Mouse (Mus musculus) erythroblast, embryonic 14.5 days (primary cell): Measurements from ENCODE around the gene Nckipsd. TPM values are rescaled to one million over a fixed set of nuclear protein-coding genes. Genes with fewer than 3 reads are reported as not detected.

Experiments used
- H3K27me3 ChIP-seq: 2 replicates; pipeline ENCODE4 v1.6.1; 2012; ENCODE audit warnings: inconsistent platforms; ENCODE audit not compliant: control insufficient read depth
- H3K36me3 ChIP-seq: 2 replicates; pipeline ENCODE4 v1.6.1; 2012; ENCODE audit warnings: mild to moderate bottlenecking, inconsistent platforms; ENCODE audit not compliant: control insufficient read depth
- H3K4me1 ChIP-seq: 2 replicates; pipeline ENCODE4 v1.6.1; 2012; ENCODE audit warnings: inconsistent platforms; ENCODE audit not compliant: control insufficient read depth
- H3K4me3 ChIP-seq: replicated peaks from 2 replicates; pipeline ENCODE3; 2012; ENCODE audit warnings: moderate library complexity, mild to moderate bottlenecking, inconsistent platforms
- H3K9me3 ChIP-seq: 2 replicates; pipeline ENCODE4 v1.6.1; 2012; ENCODE audit warnings: low read length, inconsistent platforms, mixed read lengths; ENCODE audit not compliant: control insufficient read depth
- GATA1 ChIP-seq: IDR thresholded peaks from 2 replicates; pipeline ENCODE4 v1.6.1; 2012; ENCODE audit warnings: low read length, inconsistent platforms, mixed read lengths
- TAL1 ChIP-seq: IDR thresholded peaks from 3 replicates; pipeline ENCODE4 v1.6.1; 2012; ENCODE audit warnings: low read length, inconsistent platforms, mixed read lengths
- polyA plus RNA-seq: library from polyadenylated mRNA; stranded (reverse); fragments of >175 nt; gene quantifications from 2 replicates; pipeline ENCODE4 v1.2.3, GENCODE M21; 2012

The Nckipsd gene
- polyA plus RNA-seq, 1 experiment, result 0.14 TPM

- no peak for TF ChIP-seq GATA1
- TF ChIP-seq TAL1, result no peak
- no peaks in the 10 kb centered on the region for H3K36me3 ChIP-seq
- H3K27me3 ChIP-seq, result peaks cover 99% of the 10 kb centered on the region
- peaks cover 25% of the 10 kb centered on the region for H3K9me3 ChIP-seq
- peaks cover 22% of the 10 kb centered on the region for H3K4me1 ChIP-seq
- H3K4me3 ChIP-seq, result peak overlapping the region; percentile 25
Observed at GRCm38 (mm10) chr9:108826700-108827340, 18.7 kb downstream of the Nckipsd start.

- H3K4me3 ChIP-seq, result peak overlapping the region; percentile 17
- TF ChIP-seq TAL1, result no peak
- TF ChIP-seq GATA1, result no peak
- H3K9me3 ChIP-seq, result peaks cover 29% of the 10 kb centered on the region
- peaks cover 28% of the 10 kb centered on the region for H3K4me1 ChIP-seq
- H3K27me3 ChIP-seq, result peaks cover 100% of the 10 kb centered on the region
- no peaks in the 10 kb centered on the region for H3K36me3 ChIP-seq
Observed at GRCm38 (mm10) chr9:108827454-108827853, 19.3 kb downstream of the Nckipsd start.

GRCm38 (mm10) chr9:108827906-108828305 lies 19.7 kb downstream of the Nckipsd start:
- Histone ChIP-seq H3K27me3 (peaks cover 100% of the 10 kb centered on the region), H3K9me3 (peaks cover 31% of the 10 kb centered on the region), H3K4me3 (no peak overlapping the region), H3K4me1 (peaks cover 33% of the 10 kb centered on the region), H3K36me3 (no peaks in the 10 kb centered on the region)
- TF ChIP-seq GATA1 (no peak), TAL1 (no peak)

- Histone ChIP-seq H3K4me3 (peak overlapping the region; percentile 58), H3K4me1 (peaks cover 27% of the 10 kb centered on the region), H3K27me3 (peaks cover 84% of the 10 kb centered on the region), H3K9me3 (peaks cover 15% of the 10 kb centered on the region), H3K36me3 (no peaks in the 10 kb centered on the region)
- no peak for TF ChIP-seq GATA1
- TF ChIP-seq TAL1, result no peak
Observed at GRCm38 (mm10) chr9:108831637-108832036, 23.5 kb downstream of the Nckipsd start.

GRCm38 (mm10) chr9:108832390-108833108 lies 24.4 kb downstream of the Nckipsd start:
- TF ChIP-seq GATA1, result 0 out of 2 replicates have a peak, but pooled peaks have one; percentile 23
- no peak for TF ChIP-seq TAL1
- peak overlapping the region; percentile 58 for H3K4me3 ChIP-seq
- peaks cover 10% of the 10 kb centered on the region; the same call in 1 of the 2 replicates for H3K9me3 ChIP-seq
- peaks cover 75% of the 10 kb centered on the region for H3K27me3 ChIP-seq
- H3K36me3 ChIP-seq, result no peaks in the 10 kb centered on the region
- H3K4me1 ChIP-seq, result peaks cover 18% of the 10 kb centered on the region

- TF ChIP-seq TAL1 (no peak), GATA1 (no peak)
- peaks cover 18% of the 10 kb centered on the region for H3K27me3 ChIP-seq
- H3K4me1 ChIP-seq, result no peaks in the 10 kb centered on the region
- H3K9me3 ChIP-seq, result no peaks in the 10 kb centered on the region
- H3K36me3 ChIP-seq, result no peaks in the 10 kb centered on the region
- no peak overlapping the region for H3K4me3 ChIP-seq
Observed at GRCm38 (mm10) chr9:108842989-108843388, 34.8 kb downstream of the Nckipsd start.

GRCm38 (mm10) chr9:108845390-108845789 lies 37.2 kb downstream of the Nckipsd start:
- TF ChIP-seq GATA1, result no peak
- TF ChIP-seq TAL1, result no peak
- H3K36me3 ChIP-seq, result no peaks in the 10 kb centered on the region
- H3K4me1 ChIP-seq, result no peaks in the 10 kb centered on the region
- H3K27me3 ChIP-seq, result peaks cover 18% of the 10 kb centered on the region
- no peak overlapping the region for H3K4me3 ChIP-seq
- H3K9me3 ChIP-seq, result no peaks in the 10 kb centered on the region

- Histone ChIP-seq H3K27me3 (peaks cover 14% of the 10 kb centered on the region), H3K4me1 (no peaks in the 10 kb centered on the region), H3K36me3 (no peaks in the 10 kb centered on the region), H3K9me3 (no peaks in the 10 kb centered on the region), H3K4me3 (no peak overlapping the region)
- TF ChIP-seq TAL1 (no peak), GATA1 (no peak)
Observed at GRCm38 (mm10) chr9:108847374-108847773, 39.2 kb downstream of the Nckipsd start.

- Histone ChIP-seq H3K27me3 (peaks cover 4% of the 10 kb centered on the region; the same call in 1 of the 2 replicates), H3K9me3 (no peaks in the 10 kb centered on the region), H3K4me3 (no peak overlapping the region), H3K4me1 (peaks cover 6% of the 10 kb centered on the region), H3K36me3 (no peaks in the 10 kb centered on the region)
- TF ChIP-seq GATA1 (no peak), TAL1 (no peak)
Observed at GRCm38 (mm10) chr9:108848419-108848818, 40.3 kb downstream of the Nckipsd start.
